Mouse (Mus musculus) limb, embryonic 13.5 days (tissue): ENCODE data around the gene Cyp2b9. TPM values are rescaled to one million over a fixed set of nuclear protein-coding genes. Genes with fewer than 3 reads are reported as not detected.
"Not testable (repeated sequence)": the region's sequence is repeated elsewhere in the genome, so short reads cannot be mapped to it uniquely, and the experiment has no call there.

ENCODE experiments used
- ATAC-seq: fragments of 200-750 bp; cut with Nextera tagmentation; 2 replicates; pipeline ENCODE4 v1.8.0; 2017; ENCODE audit warnings: low read depth, moderate number of reproducible peaks, moderate TSS enrichment; ENCODE audit not compliant: low FRiP score
- H3K27ac ChIP-seq: fragments of 300-500 bp; sonication (generic); 2 replicates; pipeline ENCODE4 v1.5.1; 2015; ENCODE audit warnings: inconsistent platforms, mild to moderate bottlenecking, moderate library complexity
- H3K27me3 ChIP-seq: fragments of 300-500 bp; sonication (generic); 2 replicates; pipeline ENCODE4 v1.6.1; 2015; ENCODE audit warnings: mild to moderate bottlenecking, inconsistent platforms
- H3K36me3 ChIP-seq: fragments of 300-500 bp; sonication (generic); 2 replicates; pipeline ENCODE4 v1.6.1; 2015; ENCODE audit warnings: inconsistent platforms, mild to moderate bottlenecking, moderate library complexity
- H3K4me1 ChIP-seq: fragments of 300-500 bp; sonication (generic); 2 replicates; pipeline ENCODE4 v1.6.1; 2015; ENCODE audit warnings: inconsistent platforms
- H3K4me2 ChIP-seq: fragments of 300-500 bp; sonication (generic); replicated peaks from 2 replicates; pipeline ENCODE4 v1.6.1; 2015; ENCODE audit warnings: inconsistent platforms, mild to moderate bottlenecking, moderate library complexity
- H3K4me3 ChIP-seq: fragments of 300-500 bp; sonication (generic); 2 replicates; pipeline ENCODE4 v1.5.1; 2015; ENCODE audit warnings: moderate library complexity, mild to moderate bottlenecking, inconsistent platforms
- H3K9ac ChIP-seq: fragments of 300-500 bp; sonication (generic); 2 replicates; pipeline ENCODE4 v1.6.1; 2015; ENCODE audit warnings: mild to moderate bottlenecking, inconsistent platforms
- H3K9me3 ChIP-seq: fragments of 300-500 bp; sonication (generic); 2 replicates; pipeline ENCODE4 v1.6.1; 2016; ENCODE audit warnings: inconsistent platforms
- WGBS: fragments of 180-500 bp; shearing (Covaris S2); methylation state at CpG from one replicate; pipeline ENCODE4 v1.1.7; 2015; 5-methylcytosine and 5-hydroxymethylcytosine counted together
- polyA plus RNA-seq: library from polyadenylated mRNA; unstranded; fragments of >200 nt; fragmentation: Nextera tagmentation; extraction: Ambion mirVana; gene quantifications from 2 replicates; pipeline ENCODE4 v1.2.1, GENCODE M21; 2015

The Cyp2b9 gene
- polyA plus RNA-seq: not detected in 2 replicates

DNA sequence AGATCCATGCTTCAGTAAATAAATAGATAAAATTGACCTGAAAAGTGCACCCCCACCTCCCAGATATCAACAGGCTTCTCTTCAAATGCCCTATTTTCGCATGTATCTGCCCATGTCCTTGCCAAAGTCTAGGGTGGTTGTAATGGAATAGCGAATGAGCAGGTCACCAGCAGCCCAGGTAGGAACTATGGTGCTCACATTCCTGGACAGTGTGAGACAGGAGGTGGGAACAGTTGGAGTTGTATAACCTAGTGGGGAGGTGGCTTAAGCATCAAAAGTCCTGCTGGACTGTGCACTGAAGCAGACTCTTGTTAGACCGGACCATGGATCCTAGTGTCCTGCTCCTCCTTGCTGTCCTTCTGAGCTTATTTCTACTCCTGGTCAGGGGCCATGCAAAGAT lies at the start of gene Cyp2b9:
Gene Cyp2b9 (plus strand): TSS at position 301 of the 400 bp plus-strand sequence.
- H3K36me3 ChIP-seq, H3K4me2 ChIP-seq, H3K4me1 ChIP-seq, ATAC-seq, H3K27me3 ChIP-seq, H3K9ac ChIP-seq, H3K9me3 ChIP-seq, H3K4me3 ChIP-seq, H3K27ac ChIP-seq: not testable (repeated sequence)
- WGBS: 79% methylated on average over 2 of the region's 3 CpGs

- ATAC-seq, H3K9ac ChIP-seq, H3K27me3 ChIP-seq, H3K27ac ChIP-seq, H3K4me3 ChIP-seq, H3K36me3 ChIP-seq, H3K9me3 ChIP-seq, H3K4me2 ChIP-seq, H3K4me1 ChIP-seq: not testable (repeated sequence)
- no CpG with 5 or more reads among the region's 2 CpGs for WGBS
Measured at GRCm38 (mm10) chr7:26139623-26140022, 33.6 kb upstream of the Cyp2b9 start.

DNA sequence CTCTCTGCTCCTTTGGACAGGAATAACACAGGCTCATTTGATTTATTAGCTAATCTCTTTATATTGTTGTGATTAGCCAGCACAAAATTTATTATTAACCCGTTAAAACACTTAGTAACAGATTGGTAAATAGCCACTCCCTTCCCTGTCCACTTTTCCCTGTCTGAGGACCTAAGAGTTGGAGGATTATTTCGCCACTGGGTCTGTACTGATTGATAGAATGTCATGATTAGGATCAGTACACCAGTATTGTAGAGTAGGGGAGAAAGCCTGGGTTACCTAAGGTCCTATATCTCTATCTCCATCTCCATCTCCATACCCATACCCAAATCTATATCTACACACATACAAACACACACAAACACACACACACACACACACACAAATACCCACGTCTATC lies 29.6 kb upstream of the Cyp2b9 start:
- not testable (repeated sequence) for H3K4me2 ChIP-seq, H3K4me3 ChIP-seq, H3K4me1 ChIP-seq, H3K27me3 ChIP-seq, H3K27ac ChIP-seq, H3K9ac ChIP-seq, H3K36me3 ChIP-seq, H3K9me3 ChIP-seq, ATAC-seq
- WGBS: 80% methylated on average over 1 of the region's 3 CpGs

GRCm38 (mm10) chr7:26168765-26169536 lies 4.3 kb upstream of the Cyp2b9 start:
- H3K9ac ChIP-seq, H3K27me3 ChIP-seq, H3K9me3 ChIP-seq, H3K4me3 ChIP-seq, ATAC-seq, H3K36me3 ChIP-seq, H3K27ac ChIP-seq, H3K4me1 ChIP-seq, H3K4me2 ChIP-seq: not testable (repeated sequence)
- WGBS: 77% methylated on average over 3 of the region's 3 CpGs

DNA sequence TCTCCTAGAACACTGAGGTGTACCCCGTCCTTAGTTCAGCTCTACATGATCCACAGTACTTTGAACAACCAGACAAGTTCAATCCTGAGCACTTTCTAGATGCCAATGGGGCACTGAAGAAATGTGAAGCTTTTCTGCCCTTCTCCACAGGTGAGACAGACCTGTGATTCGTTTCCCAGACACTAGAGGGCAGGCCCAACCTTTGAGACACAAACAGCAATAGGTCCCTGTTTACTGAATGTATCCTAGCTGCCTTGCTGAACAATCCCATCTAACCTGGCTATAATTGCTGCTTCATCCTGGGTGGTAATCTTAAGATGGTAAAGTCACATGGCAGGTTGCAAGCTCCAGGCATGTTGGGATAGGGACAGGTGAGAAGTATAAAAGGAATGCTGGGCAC lies 27.9 kb downstream of the Cyp2b9 start:
- ATAC-seq: no peak
- Histone ChIP-seq H3K9me3 (peaks cover 29% of the 10 kb centered on the region), H3K4me3 (no peak overlapping the region), H3K27me3 (no peaks in the 10 kb centered on the region), H3K9ac (no peak overlapping the region), H3K27ac (no peak overlapping the region), H3K4me1 (no peaks in the 10 kb centered on the region), H3K36me3 (no peaks in the 10 kb centered on the region), H3K4me2 (no peak overlapping the region)
- WGBS: 17% methylated on average over 2 of the region's 2 CpGs

DNA sequence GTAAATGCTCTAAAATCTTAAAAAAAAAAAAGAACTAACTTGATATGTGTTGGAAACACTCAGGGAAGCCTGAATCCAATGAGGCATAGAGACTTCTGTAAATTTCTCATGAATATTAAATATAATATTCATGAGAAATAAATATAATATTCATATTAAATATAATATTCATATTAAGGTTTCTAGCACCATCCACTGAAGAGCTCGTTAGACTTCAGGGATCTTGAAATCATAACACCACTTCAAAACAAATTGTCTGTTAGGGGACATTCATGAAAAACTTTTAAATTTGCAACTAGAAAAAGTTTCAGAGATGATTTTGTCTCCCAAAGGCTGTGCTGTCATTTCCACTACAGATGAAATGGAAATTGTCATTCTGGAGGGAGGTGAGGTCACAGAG lies 86.8 kb downstream of the Cyp2b9 start, which contains the start of gene Vmn1r184:
Gene Vmn1r184 (plus strand): TSS at position 301 of the 400 bp plus-strand sequence.
- not testable (repeated sequence) for H3K27me3 ChIP-seq, H3K27ac ChIP-seq, H3K4me1 ChIP-seq, H3K4me2 ChIP-seq, H3K4me3 ChIP-seq, H3K9ac ChIP-seq, H3K9me3 ChIP-seq, ATAC-seq, H3K36me3 ChIP-seq
- WGBS: 81% methylated on average over 1 of the region's 1 CpGs

Other genes starting within 250 kb of the Cyp2b9 start
- not detected in 2 replicates for gene Cyp2b13, start 111.9 kb upstream of the Cyp2b9 start, polyA plus RNA-seq
- gene Vmn1r184, start 86.9 kb downstream of the Cyp2b9 start, polyA plus RNA-seq: not detected in 2 replicates
- not detected in 2 replicates for gene Cyp2a4, start 133.8 kb downstream of the Cyp2b9 start, polyA plus RNA-seq
- gene Nlrp9c, start 230.3 kb downstream of the Cyp2b9 start, polyA plus RNA-seq: not detected in 2 replicates